Comparison of ENCODE assay signal across 21 mouse cellular contexts in genomic region chr14:93441852-93442251, GRCm38 (mm10).
DNase-seq lines count a peak whose midpoint lies in the region; ATAC-seq and TF ChIP-seq lines count a peak whose summit lies in the region.
"Had no signal": no experiment of that assay in that cellular context is flagged by ENCODE, and none has a peak within 500 bp of the region (broad histone marks: within the 10 kb centered on the region; RNA-seq: fewer than 3 reads in every experiment).

No protein-coding gene starts in this region.

- 76% methylated on average over 2 of the region's 2 CpGs for WGBS in embryonic facial prominence, embryonic 14.5 days
- WGBS in embryonic facial prominence, embryonic 10.5 days, result 78% methylated on average over 2 of the region's 2 CpGs

- H3K27ac ChIP-seq in embryonic facial prominence, embryonic 14.5 days (replicated peaks; ENCODE audit: low read depth, low read length), result no peak overlapping the region
- no peak overlapping the region for H3K27ac ChIP-seq in embryonic facial prominence, embryonic 10.5 days (replicated peaks)

- no peak overlapping the region for H3K4me3 ChIP-seq in embryonic facial prominence, embryonic 14.5 days (ENCODE audit: low read depth, low read length)
- H3K4me3 ChIP-seq in embryonic facial prominence, embryonic 10.5 days, result no peak overlapping the region

- no peak for TF ChIP-seq POLR2A in brain, embryonic 14.5 days (IDR thresholded peaks at IDR 0.05; ENCODE audit: borderline replicate concordance, extremely low read depth, insufficient read depth, insufficient read length, poor library complexity, severe bottlenecking)

- peak; percentile 15 for DNase-seq in embryonic facial prominence, embryonic 14.5 days (ENCODE audit: low spot score)
- DNase-seq in embryonic facial prominence, embryonic 10.5 days (ENCODE audit: low spot score), result no peak
- DNase-seq in brain, embryonic 14.5 days (ENCODE audit: low read depth), result peak; percentile 61
- no peak for DNase-seq in T-cell, adult 2 months (ENCODE audit: low spot score)
- DNase-seq: adrenal gland, adult 2 months; adrenal gland, adult 8-10 months; adrenal gland, postnatal 10 days; adrenal gland, postnatal 14 days; adrenal gland, postnatal 25 days; adrenal gland, postnatal 36 days; B cell, adult 2 months; cerebellum, adult 11 months; cerebellum, adult 11-12 months; cerebellum, adult 18-20 months; cerebellum, adult 2 months; cerebellum, adult 8-10 months had no signal

- H3K9me3 ChIP-seq in embryonic facial prominence, embryonic 14.5 days (ENCODE audit: control insufficient read depth, low read length), result no peaks in the 10 kb centered on the region
- H3K9me3 ChIP-seq in embryonic facial prominence, embryonic 10.5 days, result no peaks in the 10 kb centered on the region

- H3K27me3 ChIP-seq in embryonic facial prominence, embryonic 14.5 days (replicated peaks; ENCODE audit: control insufficient read depth, insufficient read depth, low read length), result no peaks in the 10 kb centered on the region
- H3K27me3 ChIP-seq in embryonic facial prominence, embryonic 10.5 days (replicated peaks; ENCODE audit: low read depth, poor library complexity, severe bottlenecking), result no peaks in the 10 kb centered on the region
- H3K27me3 ChIP-seq: CH12.LX, Patski had no signal

- H3K4me1 ChIP-seq in embryonic facial prominence, embryonic 14.5 days (ENCODE audit: control insufficient read depth, insufficient read depth, low read length), result no peaks in the 10 kb centered on the region
- no peaks in the 10 kb centered on the region for H3K4me1 ChIP-seq in embryonic facial prominence, embryonic 10.5 days

- ATAC-seq in embryonic facial prominence, embryonic 14.5 days (ENCODE audit: low read depth), result peak; percentile 72; the same call in 1 of the 2 replicates
- ATAC-seq: activated CD4-positive, CD25-positive, alpha-beta regulatory T cell, adult 4 months; CD4-positive, CD25-positive, alpha-beta regulatory T cell, adult 4 months; Patski had no signal

- no peak overlapping the region for H3K4me2 ChIP-seq in embryonic facial prominence, embryonic 14.5 days (ENCODE audit: low read depth, low read length)

- no peaks in the 10 kb centered on the region for H3K36me3 ChIP-seq in embryonic facial prominence, embryonic 14.5 days (ENCODE audit: control insufficient read depth, insufficient read depth, low read length)
- H3K36me3 ChIP-seq in embryonic facial prominence, embryonic 10.5 days (replicated peaks), result no peaks in the 10 kb centered on the region
- H3K36me3 ChIP-seq: G1E had no signal

- H3K9ac ChIP-seq in embryonic facial prominence, embryonic 14.5 days (ENCODE audit: low read depth, low read length), result no peak overlapping the region

- TF ChIP-seq CTCF in brain, embryonic 14.5 days (IDR thresholded peaks at IDR 0.05; ENCODE audit: borderline replicate concordance, extremely low read depth, insufficient read depth, insufficient read length), result no peak

Comparison
In these comparisons a context has a peak if more than half of its experiments do, and no peak if none do; other contexts are left out.
1. DNase-seq: peak in embryonic facial prominence, embryonic 14.5 days (single experiment) and brain, embryonic 14.5 days (single experiment); none in embryonic facial prominence, embryonic 10.5 days (single experiment) and T-cell, adult 2 months (single experiment).